Mouse (Mus musculus) megakaryocyte, embryonic 14.5 days (primary cell): ENCODE measurements around the gene Gm2016. TPM values are rescaled to one million over a fixed set of nuclear protein-coding genes. Genes with fewer than 3 reads are reported as not detected.
"Not testable (repeated sequence)": the region's sequence is repeated elsewhere in the genome, so short reads cannot be mapped to it uniquely, and the experiment has no call there.

Experiments used
- H3K27me3 ChIP-seq: replicated peaks from 2 replicates; pipeline ENCODE3; 2012; ENCODE audit warnings: inconsistent platforms
- H3K36me3 ChIP-seq: replicated peaks from 2 replicates; pipeline ENCODE3; 2012; ENCODE audit warnings: low read length, inconsistent platforms, mixed read lengths
- H3K4me1 ChIP-seq: 2 replicates; pipeline ENCODE4 v1.6.1; 2012; ENCODE audit warnings: inconsistent platforms
- H3K4me3 ChIP-seq: replicated peaks from 2 replicates; pipeline ENCODE3; 2012; ENCODE audit warnings: moderate library complexity, mild to moderate bottlenecking, inconsistent platforms
- H3K9me3 ChIP-seq: 2 replicates; pipeline ENCODE4 v1.6.1; 2012; ENCODE audit warnings: inconsistent platforms
- polyA plus RNA-seq: library from polyadenylated mRNA; stranded (reverse); fragments of >175 nt; gene quantifications from 2 replicates; pipeline ENCODE4 v1.2.3, GENCODE M21; 2012; ENCODE audit warnings: low replicate concordance; ENCODE audit not compliant: insufficient read depth

Gm2016 gene
- polyA plus RNA-seq = not detected in 2 replicates

DNA sequence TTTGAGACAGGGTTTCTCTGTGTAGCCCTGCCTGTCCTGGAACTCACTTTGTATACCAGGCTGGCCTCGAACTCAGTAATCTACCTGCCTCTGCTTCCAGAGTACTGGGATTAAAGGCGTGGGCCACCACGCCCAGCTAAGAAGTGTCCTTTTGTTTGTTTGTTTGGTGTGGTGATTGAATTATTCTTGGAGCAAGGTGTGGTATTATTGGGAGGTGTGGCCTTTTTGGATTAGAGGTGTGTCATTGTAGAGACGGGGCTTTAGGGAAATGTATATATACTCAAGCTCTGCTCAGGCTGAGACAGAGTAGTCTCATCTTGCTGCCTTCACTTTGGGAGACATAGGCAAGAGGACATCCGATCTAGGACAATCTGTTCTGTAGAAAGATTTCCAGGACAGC lies at the start of gene Gm2016:
TSS of gene Gm2016 (plus strand) at position 301 of the 400 bp plus-strand sequence.
- H3K4me3 ChIP-seq, H3K9me3 ChIP-seq, H3K4me1 ChIP-seq, H3K27me3 ChIP-seq, H3K36me3 ChIP-seq: not testable (repeated sequence)

DNA sequence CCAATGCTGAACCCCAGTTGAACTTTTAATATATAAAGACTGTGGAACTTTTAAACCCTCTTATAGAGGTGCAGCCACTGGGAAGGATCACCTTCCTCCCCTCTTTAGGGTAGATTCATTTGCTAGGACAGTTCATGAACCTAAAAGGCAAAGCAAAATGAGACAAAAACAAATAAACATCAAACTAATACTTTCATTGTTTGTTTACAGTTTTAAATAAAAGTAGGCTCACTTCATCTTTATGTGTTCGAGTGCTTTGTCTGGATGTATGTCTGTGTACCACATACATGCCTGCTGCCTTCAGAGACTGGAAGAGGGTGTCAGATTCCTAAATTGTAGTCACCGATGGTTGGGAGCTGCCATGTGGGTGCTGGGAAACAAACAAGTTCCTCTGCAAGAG lies 31.6 kb upstream of the Gm2016 start, which contains the start of gene Gm2001:
TSS of gene Gm2001 (minus strand) at position 101 of the 400 bp plus-strand sequence.
- H3K4me3 ChIP-seq, H3K9me3 ChIP-seq, H3K36me3 ChIP-seq, H3K4me1 ChIP-seq, H3K27me3 ChIP-seq: not testable (repeated sequence)

GRCm38 (mm10) chr12:87850657-87851056 lies 23.2 kb upstream of the Gm2016 start:
- not testable (repeated sequence) for H3K36me3 ChIP-seq, H3K27me3 ChIP-seq, H3K4me3 ChIP-seq, H3K9me3 ChIP-seq, H3K4me1 ChIP-seq

GRCm38 (mm10) chr12:87856067-87856466 lies 17.8 kb upstream of the Gm2016 start:
- H3K27me3 ChIP-seq, H3K4me3 ChIP-seq, H3K9me3 ChIP-seq, H3K36me3 ChIP-seq, H3K4me1 ChIP-seq: not testable (repeated sequence)

- H3K4me3 ChIP-seq = peak overlapping the region; percentile 29
- H3K27me3 ChIP-seq, H3K36me3 ChIP-seq, H3K4me1 ChIP-seq: not testable (repeated sequence)
- peaks cover 24% of the 10 kb centered on the region for H3K9me3 ChIP-seq
Measured at GRCm38 (mm10) chr12:87861740-87862692, 11.9 kb upstream of the Gm2016 start.

DNA sequence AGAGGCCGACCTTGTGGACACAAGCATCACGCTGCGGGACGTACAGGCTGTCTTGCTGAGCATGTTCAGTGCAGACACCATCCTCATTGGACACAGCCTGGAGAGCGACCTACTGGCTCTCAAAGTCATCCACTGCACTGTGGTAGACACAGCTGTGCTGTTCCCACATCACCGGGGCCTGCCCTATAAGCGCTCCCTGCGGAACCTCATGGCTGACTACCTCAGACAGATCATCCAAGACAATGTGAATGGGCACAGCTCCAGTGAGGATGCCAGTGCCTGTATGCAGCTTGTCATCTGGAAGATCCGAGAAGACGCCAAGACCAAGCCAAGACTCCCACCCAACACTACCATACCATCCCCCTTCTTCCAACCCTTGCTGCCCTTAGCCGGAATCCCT lies 10.2 kb upstream of the Gm2016 start:
- not testable (repeated sequence) for H3K4me3 ChIP-seq, H3K27me3 ChIP-seq, H3K4me1 ChIP-seq, H3K36me3 ChIP-seq
- H3K9me3 ChIP-seq = peaks cover 24% of the 10 kb centered on the region

- not testable (repeated sequence) for H3K27me3 ChIP-seq, H3K4me3 ChIP-seq, H3K36me3 ChIP-seq, H3K4me1 ChIP-seq
- peaks cover 24% of the 10 kb centered on the region for H3K9me3 ChIP-seq
Measured at GRCm38 (mm10) chr12:87864048-87864447, 9.8 kb upstream of the Gm2016 start.

DNA sequence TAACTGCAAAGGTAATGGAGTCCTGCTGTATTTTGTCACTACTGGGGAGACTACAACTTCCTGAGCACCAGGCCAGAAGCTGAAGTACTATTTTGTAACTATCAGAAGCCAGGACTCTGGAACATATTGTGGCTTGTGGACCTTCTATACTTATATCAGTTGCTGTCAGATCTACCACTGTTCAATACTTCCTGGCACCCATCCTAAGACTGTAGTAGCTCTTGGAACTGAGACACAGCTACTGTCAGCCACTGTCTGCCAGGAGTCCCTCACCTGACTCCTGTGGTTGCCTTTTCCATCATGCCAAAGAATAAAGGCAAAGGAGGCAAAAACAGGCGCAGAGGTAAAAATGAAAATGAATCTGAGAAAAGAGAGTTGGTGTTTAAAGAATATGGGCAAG lies 21.2 kb downstream of the Gm2016 start, which contains the start of gene Gm2022:
TSS of gene Gm2022 (plus strand) at position 301 of the 400 bp plus-strand sequence.
- H3K27me3 ChIP-seq, H3K36me3 ChIP-seq, H3K4me1 ChIP-seq, H3K4me3 ChIP-seq, H3K9me3 ChIP-seq: not testable (repeated sequence)

GRCm38 (mm10) chr12:87919721-87920120 lies 45.8 kb downstream of the Gm2016 start, which contains the start of gene Gm2035:
Gene Gm2035 (minus strand): TSS chr12:87919857.
- not testable (repeated sequence) for H3K9me3 ChIP-seq, H3K4me1 ChIP-seq, H3K36me3 ChIP-seq, H3K4me3 ChIP-seq, H3K27me3 ChIP-seq

Other genes starting within 250 kb of the Gm2016 start
- gene Gm16381, start 229.5 kb upstream of the Gm2016 start, polyA plus RNA-seq = not detected in 2 replicates
- not detected in 2 replicates for gene Gm21319, start 98.3 kb upstream of the Gm2016 start, polyA plus RNA-seq
- gene Gm21936, start 78.6 kb upstream of the Gm2016 start, polyA plus RNA-seq = not detected in 2 replicates
- not detected in 2 replicates for gene BB287469, start 57.5 kb upstream of the Gm2016 start, polyA plus RNA-seq
- not detected in 2 replicates for gene Gm2001, start 31.7 kb upstream of the Gm2016 start, polyA plus RNA-seq
- gene Gm2022, start 21.3 kb downstream of the Gm2016 start, polyA plus RNA-seq = not detected in 2 replicates
- gene Gm2035, start 45.8 kb downstream of the Gm2016 start, polyA plus RNA-seq = not detected in 2 replicates
- not detected in 2 replicates for gene Gm2042, start 80.0 kb downstream of the Gm2016 start, polyA plus RNA-seq
- gene Gm2075, start 137.8 kb downstream of the Gm2016 start, polyA plus RNA-seq = not detected in 2 replicates
- not detected in 2 replicates for gene Gm6803, start 144.7 kb downstream of the Gm2016 start, polyA plus RNA-seq
- gene Gm2056, start 152.9 kb downstream of the Gm2016 start, polyA plus RNA-seq = not detected in 2 replicates
- not detected in 2 replicates for gene Gm16368, start 209.6 kb downstream of the Gm2016 start, polyA plus RNA-seq